Mouse (Mus musculus): ENCODE measurements at regions not wholly inside any gene's neighbourhood (a gene's known extent, or its start where the extent isn't known, plus 50 kb on each side); places are given as distances from the start of the nearest gene placed in this dataset.

GRCm38 (mm10) chr9:23064001-23064400 lies 158.9 kb upstream of the Bmper start:
- no peak for DNase-seq (ENCODE audit: low spot score)

- no peak for DNase-seq (ENCODE audit: low spot score)
These were observed 158.1 kb upstream of the Bmper start for GRCm38 (mm10) chr9:23064811-23065210.

GRCm38 (mm10) chr9:23068101-23068791 lies 154.6 kb upstream of the Bmper start:
- no peak for DNase-seq (ENCODE audit: low spot score)

DNA sequence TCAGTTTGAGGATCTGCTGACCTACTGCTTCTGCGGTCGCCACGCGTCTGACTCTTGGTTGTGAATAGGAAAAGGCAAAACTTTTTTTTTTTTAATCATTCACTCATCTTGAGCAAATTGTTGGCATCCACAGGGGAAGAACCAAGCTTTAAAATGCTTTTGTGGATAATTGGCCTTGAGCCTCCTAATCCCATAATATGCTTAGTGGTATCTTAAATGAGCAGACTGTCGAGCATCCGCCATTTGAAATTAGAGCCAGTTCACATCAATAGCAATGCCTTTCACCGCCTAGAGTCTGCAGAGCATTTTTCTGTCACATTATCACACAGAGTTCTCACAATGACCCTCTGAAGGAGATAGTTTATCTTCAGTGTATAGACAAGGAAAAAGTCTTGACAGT lies 153.7 kb upstream of the Bmper start:
- no peak for DNase-seq (ENCODE audit: low spot score)

- no peak for DNase-seq (ENCODE audit: low spot score)
These were observed 151.9 kb upstream of the Bmper start for GRCm38 (mm10) chr9:23071006-23071405.

- no peak for DNase-seq (ENCODE audit: low spot score)
These were observed 150.1 kb upstream of the Bmper start for GRCm38 (mm10) chr9:23072741-23073140.

GRCm38 (mm10) chr9:23083562-23083961 lies 139.3 kb upstream of the Bmper start:
- peak; percentile 65 for DNase-seq (ENCODE audit: low spot score)

GRCm38 (mm10) chr9:23089339-23089738 lies 133.5 kb upstream of the Bmper start:
- DNase-seq (ENCODE audit: low spot score) = no peak

GRCm38 (mm10) chr9:23097134-23097789 lies 125.6 kb upstream of the Bmper start:
- no peak for DNase-seq (ENCODE audit: low spot score)

GRCm38 (mm10) chr9:23101584-23101983 lies 121.3 kb upstream of the Bmper start:
- DNase-seq (ENCODE audit: low spot score) = no peak

GRCm38 (mm10) chr9:23101990-23102796 lies 120.7 kb upstream of the Bmper start:
- no peak for DNase-seq (ENCODE audit: low spot score)

DNA sequence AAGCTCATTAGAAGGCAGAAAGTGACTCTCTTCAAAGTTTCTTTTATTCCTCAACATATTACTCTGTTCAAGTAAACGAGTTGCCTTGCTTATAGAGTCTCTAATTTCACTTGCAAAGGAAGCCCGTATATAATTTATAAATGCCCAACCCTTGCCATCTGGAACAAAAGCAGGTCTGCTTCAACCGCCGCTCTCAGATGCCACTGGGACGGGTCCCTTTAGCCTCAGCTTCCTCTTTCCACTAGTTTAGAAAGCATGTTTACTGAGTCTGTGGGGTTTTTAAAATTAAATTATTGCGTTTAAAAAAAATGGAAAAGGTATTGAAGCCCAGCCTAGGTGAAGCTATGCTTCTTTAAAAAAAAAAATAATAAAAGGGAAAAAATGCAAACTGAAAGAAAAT lies 111.4 kb upstream of the Bmper start:
- no peak for DNase-seq (ENCODE audit: low spot score)

GRCm38 (mm10) chr9:23115026-23115425 lies 107.8 kb upstream of the Bmper start:
- DNase-seq (ENCODE audit: low spot score) = no peak

GRCm38 (mm10) chr9:23115540-23115939 lies 107.3 kb upstream of the Bmper start:
- DNase-seq (ENCODE audit: low spot score) = no peak

- DNase-seq (ENCODE audit: low spot score) = no peak
These were observed 106.6 kb upstream of the Bmper start for GRCm38 (mm10) chr9:23116311-23116710.

GRCm38 (mm10) chr9:23119811-23120210 lies 103.1 kb upstream of the Bmper start:
- DNase-seq (ENCODE audit: low spot score) = no peak

GRCm38 (mm10) chr9:23120814-23121213 lies 102.1 kb upstream of the Bmper start:
- no peak for DNase-seq (ENCODE audit: low spot score)

DNA sequence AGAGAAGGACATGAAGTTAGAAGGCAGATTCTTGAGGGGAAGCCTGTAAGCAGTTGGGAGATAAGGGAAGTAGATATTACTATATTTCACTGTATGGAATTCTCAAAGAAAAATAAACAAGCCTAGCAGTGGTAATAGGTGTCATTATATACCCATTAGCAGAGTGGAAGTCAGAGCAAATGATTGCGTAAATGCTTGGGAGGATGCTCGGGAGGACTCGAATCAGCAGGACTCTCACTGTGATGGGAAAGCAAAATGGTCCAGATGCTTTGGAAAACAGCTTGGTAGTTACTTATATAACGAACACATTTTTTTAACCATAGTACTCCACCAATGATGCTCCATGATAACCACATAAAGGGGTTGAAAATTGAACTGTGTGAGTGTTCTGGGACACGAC lies 100.4 kb upstream of the Bmper start:
- DNase-seq (ENCODE audit: low spot score) = no peak

DNA sequence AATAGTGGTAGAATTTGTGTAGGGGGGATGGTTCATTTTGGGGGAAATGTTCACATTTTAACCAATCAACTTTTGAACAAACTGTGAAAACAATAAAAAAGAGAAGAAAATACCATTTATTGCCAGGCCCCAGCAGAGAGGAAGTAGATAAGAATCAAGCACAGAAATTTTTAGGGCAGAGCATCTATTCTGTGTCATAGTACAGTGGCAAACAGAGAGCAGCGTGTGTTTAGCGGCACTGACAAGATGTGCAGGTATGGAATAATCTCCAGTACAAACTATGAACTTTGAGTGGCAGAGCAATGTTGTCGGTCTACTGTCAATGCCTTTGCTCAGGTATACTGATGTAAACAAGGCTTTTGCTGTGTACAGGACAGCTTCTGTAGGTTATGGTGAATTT lies 99.4 kb upstream of the Bmper start:
- DNase-seq (ENCODE audit: low spot score) = no peak

DNA sequence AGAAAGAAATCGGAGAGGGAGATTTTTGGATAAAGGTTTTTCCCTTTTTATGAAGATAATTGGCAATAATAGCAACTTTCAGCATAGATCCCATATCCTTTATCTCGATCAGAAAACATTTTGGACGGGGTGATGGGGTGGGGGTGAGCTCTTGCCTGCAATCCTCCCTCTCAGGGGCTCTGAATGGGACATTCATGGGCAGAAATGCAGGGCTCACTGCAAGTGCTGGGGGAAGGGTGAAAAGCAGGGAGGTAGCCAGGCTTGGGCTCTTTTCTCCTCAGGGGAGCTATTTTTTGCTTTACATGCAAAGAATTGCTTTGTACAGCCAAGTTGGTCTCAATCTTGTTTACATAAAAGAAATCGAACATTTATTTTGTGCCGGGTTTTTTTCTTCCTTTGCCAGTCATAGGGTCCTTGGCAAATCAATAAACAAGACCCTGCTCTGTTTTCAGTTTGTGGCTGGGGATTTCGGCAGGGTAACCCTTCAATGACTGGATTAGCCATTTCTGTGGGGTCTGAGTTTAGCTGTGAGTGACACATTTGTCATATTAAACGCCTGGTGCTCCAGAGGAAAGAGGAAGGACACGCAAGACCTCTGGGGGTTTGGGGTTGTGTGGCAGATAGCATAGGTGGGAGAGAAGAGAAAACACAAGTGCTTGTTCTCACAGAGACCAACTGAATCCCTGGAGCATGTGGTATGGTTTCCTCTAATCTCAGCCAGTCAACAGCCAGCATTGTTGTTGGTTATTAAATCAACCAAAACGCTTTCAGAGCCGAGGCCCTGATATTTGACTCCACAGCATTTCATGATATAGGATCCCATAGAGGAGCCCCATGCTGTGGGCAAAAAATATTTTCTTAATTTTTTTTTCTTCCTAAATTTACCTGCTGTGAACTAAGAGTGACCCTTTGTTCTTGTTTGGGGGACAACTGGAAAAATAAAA lies 96.8 kb upstream of the Bmper start:
- DNase-seq (ENCODE audit: low spot score) = no peak

GRCm38 (mm10) chr9:23127338-23128017 lies 95.4 kb upstream of the Bmper start:
- no peak for DNase-seq (ENCODE audit: low spot score)

Measured in urinary bladder, adult 2 months (tissue).